Mouse (Mus musculus): ENCODE results near the gene Cacna1c.

Cacna1c gene

DNA sequence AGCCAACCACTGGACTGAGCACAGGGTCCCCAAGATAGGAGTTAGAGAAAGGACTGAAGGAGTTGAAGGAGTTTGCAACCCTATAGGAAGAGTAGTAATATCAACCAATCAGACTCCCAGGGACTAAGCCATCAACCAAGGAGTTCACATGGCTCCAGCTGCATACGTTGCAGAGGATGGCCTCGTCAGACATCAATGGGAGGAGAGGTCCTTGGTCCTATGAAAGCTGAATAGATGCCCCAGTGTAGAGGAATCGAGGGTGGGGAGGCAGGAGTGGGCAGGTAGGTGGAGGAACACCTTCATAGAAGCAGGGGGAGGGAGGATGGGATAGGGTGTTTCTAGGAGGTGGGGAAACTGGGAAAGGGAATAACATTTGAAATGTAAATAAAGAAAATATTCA, 8.7 kb upstream of the Cacna1c start:
- DNase-seq: no peak

DNA sequence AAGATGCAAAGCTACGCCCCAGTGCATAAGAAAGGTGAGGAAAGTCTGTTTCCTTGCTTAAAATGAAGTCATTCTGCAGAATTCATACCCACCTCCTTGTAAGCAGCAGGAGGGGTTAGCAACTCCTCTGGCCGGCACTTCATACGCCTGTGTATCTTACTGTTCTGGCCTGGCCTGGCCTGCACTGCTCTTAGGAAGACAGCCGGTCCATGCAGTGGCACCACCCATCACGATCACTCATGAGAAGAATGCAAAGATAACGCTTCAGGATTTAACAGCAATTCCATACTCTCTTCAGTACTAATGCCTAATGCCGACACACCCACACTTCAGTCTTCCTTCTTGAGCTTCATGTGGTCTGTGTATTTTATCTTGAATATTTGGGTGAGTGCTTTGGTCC, 8.1 kb upstream of the Cacna1c start:
- no peak for DNase-seq

DNA sequence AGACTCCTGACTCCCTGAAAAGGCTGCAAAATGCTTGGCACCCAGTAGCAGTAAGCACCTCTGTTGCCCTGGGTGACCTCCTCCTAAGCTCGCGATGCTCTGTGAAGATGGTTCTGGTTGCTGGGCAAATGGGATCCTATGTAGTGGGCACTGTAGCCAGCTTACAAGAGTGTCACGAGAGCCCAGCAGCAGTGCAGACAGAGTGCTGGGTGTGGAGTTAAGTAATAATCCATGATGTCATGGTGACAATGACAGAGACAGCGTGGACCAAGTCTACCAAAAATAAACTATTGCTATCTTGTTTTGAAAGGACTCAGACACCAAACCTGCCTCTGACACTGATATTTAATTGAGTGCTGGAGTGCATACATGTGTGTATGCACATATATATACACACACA, 5.4 kb upstream of the Cacna1c start:
- no peak for DNase-seq

DNA sequence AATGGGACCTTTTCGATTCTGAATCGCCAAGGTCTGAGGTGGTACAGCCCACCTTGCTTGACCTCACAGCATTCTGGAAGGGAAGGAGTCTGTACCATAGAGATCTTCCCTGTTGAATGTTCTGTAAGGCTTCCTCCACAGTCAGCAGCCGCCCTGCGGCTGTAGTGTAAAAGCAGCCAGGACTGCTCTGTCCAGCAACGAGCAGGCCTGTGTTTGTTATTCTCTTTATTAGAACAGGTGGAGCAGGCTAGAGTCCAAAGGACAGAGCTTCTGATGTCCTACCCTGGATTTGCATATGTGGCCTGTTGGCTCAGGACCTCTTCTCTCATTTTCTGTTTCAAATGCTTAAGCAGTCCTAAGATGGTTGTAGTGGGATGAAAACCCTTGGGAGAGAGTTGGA, 4.1 kb upstream of the Cacna1c start:
- DNase-seq: no peak

DNA sequence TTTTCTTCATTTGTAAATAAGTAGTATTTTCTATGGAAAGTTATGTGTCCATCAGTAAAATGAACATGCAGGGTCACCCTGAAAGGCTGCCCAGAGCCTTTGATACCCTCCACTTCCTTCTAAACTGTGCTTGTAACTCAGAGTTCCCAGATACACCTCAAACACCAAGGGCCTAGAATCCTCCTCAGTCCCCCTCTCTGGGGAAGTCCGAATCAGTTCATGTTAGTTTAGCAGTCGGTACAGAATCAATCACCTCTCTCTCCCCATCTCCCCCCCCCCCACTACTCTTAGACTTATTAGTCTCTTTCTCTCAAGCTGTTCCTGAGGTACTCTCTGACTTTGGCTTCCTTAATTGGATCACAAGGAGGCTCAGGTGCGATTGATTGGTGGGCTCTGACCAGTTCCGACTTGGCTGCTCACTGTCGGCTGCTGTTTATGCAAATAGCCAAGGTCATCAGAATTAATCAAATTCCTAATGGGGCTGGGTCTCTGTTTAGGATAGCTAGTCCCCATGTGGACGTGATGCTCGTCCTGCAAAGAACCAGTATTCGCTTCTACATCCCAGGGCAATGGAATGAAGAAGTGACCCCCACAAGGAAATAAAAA, 3.2 kb upstream of the Cacna1c start:
- no peak for DNase-seq

DNA sequence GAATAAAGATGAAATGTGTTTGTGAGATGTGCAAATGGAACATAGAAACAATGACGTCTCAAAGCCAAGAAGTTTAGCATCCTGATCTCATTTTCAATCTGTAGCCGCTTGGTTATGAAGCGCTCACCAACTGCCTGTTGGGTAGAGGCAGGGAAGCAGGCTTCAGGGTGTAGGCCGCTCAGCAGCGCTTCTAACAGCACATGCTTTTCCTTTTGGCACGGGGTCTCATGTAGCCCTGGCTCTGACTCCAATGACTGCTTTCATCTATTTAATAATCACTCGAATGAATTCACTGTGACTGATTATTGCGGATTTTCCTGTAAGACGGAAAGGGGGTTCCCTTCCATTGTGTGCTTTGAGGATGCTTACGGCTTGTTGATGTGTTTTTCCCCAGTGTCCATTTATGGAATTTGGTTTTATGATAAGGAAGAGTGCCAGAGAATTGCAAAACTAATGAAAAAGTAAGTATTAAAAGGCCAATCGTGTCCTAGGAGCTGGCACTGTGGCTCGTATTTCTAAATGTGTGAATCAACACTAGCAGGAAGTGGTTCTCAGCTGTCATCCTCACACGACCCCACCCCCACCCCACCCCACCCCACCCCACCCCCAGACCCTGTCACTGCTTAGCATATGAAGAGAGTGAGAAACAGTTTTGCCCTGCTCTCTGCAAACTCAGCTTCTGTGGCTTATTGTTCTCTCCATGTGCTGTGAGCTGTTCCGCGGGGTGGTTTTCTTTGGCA, 2.5 kb upstream of the Cacna1c start:
- DNase-seq: peak; percentile 52

DNA sequence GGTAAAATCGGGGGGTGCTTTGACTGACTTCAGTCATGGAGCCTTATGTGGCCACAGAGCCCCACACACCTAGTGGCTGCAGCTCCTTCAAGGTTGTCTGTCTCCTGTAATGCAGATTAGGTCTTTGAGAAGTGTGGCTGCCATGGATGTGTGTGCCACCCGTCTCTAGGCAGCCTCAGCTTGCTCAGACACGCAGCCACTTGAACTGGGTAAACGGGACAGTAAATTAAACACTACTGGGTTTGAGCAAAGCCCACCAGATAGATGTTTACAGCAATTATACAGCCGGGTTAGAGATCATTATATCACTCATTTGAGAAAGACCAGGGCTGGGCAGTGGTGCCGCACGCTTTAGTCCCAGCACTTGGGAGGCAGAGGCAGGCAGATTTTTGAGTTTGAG, 1.6 kb downstream of the Cacna1c start:
- DNase-seq: no peak

DNA sequence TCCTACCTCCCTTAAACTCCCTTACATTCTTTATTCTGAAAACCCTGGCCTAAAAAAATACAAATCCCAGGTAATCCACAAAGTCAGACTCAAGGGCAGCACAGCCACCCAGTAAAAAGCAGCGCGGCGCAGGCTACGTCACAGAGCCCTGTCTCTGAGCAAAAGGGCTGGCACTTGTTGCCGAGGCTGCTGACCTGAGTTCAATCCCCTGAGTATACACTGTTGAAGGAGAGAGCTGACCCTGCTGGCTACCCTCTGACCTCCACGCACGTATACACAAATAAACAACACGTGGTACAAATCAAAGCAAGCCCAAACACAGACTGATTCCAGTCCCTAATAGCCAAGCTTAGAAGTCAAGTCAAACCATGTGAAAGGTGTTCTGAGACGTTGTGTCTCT, 2.1 kb downstream of the Cacna1c start:
- DNase-seq: no peak

DNA sequence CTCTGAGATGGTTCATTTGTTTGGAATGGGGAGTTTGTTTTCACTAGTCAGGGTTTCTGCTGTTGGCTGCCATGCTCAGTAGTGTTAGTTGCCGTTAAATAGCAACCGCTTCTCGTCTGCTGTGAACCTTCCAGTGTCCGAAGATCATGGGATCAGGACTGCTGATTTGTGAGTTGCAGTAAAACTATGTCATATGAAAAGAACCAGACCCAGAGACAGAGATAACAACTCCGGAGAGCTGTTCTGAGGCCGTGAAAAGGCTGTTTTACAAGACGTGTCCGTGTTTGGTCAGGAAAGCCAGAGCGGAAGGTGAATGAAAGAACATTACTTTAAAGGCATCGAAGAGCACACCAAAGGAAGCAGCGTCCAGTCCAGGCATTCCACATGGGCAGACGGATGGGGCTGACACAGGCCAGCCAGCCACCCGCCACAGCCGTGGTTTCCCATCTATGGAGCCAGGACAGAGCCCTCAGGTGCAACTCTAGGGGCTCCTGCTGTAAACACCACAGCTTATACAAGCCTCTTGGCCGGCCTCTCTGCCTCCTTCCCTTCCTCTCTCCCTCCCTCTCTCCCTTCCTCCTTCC, 2.6 kb downstream of the Cacna1c start:
- DNase-seq: no peak

DNA sequence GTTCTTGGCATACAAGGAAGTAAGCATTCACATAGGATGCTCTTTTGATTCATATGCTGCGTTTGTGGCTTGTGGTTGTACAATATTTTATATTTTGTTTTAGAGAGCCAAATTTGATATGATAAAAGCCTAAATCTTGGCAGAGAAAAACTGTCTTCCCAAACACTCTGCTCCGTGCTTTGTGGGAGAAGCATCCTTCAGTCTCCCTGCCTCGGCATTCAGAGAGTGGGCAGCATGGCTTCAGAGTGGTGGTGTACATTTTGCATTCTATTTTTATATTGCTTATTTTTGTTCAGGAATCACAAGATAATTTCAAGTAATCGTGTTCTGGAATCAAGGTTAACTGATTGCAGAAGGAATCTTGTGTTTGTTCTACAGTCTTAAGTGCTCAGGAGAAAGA, 4.7 kb downstream of the Cacna1c start:
- no peak for DNase-seq

DNA sequence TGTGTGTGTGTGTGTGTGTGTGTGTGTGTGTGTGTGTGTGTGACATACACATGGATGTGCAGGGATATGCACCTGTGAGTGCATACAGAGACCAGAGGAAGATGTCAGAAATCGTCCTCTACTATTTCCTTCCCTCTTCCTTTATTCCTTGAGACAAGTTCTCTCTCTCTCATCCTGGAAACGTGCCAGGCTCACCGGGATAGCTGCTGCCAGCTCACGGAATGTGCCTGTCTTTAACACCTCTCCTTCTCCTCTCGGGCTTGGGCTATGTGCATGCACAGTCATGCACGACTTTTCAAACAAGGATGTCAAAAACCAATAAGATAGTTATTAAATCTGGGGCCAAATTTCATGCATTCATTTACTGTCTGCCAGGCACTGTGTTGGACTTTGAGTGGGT, 8.6 kb downstream of the Cacna1c start:
- no peak for DNase-seq

DNA sequence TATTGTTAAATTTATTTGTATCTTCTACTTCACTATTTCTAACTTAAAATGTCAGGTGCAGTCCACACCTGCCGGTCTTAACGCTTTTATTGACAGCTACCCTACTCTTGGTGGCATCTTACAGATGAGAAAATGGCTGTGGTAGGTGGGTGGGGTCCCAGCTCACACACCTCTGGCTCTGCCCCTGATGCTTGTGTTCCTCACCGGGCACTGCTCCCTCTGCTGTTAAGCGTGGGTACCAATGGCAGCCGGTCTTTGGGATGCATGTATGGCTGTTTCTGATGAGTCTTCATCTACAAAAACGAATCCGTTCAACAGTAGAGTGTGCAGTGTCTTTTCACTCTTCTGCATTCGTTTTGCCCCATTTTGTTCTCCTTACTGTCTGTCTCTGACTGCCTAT, 9.6 kb downstream of the Cacna1c start:
- no peak for DNase-seq

DNA sequence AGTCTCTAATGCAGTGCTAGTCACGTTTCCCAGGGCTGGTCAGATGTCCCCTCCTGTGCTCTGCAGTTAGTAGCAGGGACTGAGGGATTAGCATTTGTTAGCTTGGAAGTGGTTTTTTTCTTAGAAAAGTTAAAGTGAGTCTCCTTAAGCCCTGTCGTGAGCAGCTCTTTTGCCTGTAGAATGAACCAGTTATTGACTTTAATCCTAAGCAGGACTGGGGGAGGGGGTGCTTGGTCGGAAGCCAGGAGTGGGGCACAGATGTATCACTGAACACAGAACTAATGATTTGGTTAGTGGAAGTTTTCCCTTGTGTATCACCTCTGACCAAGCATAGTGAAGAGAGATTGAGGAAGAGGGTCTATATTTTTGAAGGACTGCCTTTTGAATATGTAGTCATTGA, 12.4 kb downstream of the Cacna1c start:
- DNase-seq: no peak

DNA sequence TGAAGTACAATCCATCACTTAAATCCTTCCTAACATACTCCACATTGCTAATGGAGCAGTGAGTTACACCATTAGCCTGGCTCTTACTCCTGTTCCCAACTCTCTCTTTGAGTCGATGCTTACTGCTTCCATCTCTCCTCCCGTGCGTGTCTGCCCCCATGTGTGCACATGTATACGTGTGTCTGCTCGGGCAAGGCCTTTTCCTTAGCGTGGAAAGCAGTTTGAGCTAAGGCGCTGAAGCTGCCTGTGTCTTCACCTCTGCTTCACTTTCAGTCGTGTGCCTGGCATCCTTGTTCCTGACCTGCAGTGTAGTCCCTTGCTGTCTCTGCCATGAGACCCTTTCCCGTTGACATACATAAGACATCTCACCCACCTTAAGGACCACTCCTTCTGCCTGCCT, 14.0 kb downstream of the Cacna1c start:
- no peak for DNase-seq

DNA sequence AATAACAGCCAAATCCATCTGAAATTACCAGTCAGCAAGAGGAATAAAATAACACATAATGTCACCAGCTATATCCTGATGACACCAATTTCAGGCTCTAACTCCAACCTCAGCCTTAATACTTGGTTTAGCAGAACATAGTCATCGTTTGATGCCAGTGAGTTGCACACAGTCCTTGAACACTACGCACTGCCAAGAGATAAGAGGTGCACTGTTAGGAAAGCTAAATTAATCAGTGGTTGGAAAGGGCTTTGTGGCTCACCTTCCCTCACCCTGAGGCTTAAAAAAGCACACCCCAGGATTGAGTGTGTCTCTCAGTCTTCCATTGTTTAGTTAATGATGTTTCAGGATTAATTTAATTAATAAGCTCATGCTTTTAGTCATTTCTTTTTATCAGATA, 16.0 kb downstream of the Cacna1c start:
- DNase-seq: no peak

DNA sequence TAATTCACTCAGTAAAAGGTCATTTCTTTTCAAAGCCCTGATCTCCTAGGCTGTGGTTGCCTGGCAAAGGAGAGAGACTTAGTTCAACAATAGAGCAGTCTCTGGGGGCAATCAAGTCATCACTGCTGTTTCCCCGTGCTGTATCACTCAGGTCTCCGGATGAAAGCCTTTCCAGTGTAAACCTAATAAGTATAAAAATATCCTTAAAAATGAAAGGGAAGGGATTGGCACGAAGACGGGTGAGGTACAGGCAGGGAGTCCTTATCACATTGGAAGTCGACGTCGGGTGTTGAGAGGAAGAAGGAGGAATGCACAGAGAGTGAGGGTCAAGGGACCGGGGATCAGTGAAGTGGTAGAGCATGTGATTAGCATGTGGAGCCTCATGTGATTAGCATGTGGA, 19.1 kb downstream of the Cacna1c start:
- no peak for DNase-seq

DNA sequence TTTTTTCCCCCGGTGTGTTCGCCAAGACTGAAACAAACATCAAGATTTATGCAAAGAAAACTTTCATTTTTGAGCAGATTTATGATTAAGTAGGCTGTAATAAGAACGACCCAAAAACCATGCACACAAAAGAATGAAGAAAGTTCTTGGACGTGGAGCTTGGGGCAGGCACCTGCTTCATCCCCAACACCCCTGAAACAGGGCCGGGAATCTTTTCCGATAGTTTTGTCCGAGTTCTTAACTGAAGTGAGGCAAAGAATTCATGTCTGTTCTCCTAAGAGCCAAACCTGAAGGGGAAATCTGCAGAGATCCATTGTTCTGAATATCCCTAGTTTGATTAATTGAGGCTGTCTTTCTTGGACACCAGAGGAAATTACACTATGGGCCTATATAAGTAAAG, 20.1 kb downstream of the Cacna1c start:
- DNase-seq: no peak

DNA sequence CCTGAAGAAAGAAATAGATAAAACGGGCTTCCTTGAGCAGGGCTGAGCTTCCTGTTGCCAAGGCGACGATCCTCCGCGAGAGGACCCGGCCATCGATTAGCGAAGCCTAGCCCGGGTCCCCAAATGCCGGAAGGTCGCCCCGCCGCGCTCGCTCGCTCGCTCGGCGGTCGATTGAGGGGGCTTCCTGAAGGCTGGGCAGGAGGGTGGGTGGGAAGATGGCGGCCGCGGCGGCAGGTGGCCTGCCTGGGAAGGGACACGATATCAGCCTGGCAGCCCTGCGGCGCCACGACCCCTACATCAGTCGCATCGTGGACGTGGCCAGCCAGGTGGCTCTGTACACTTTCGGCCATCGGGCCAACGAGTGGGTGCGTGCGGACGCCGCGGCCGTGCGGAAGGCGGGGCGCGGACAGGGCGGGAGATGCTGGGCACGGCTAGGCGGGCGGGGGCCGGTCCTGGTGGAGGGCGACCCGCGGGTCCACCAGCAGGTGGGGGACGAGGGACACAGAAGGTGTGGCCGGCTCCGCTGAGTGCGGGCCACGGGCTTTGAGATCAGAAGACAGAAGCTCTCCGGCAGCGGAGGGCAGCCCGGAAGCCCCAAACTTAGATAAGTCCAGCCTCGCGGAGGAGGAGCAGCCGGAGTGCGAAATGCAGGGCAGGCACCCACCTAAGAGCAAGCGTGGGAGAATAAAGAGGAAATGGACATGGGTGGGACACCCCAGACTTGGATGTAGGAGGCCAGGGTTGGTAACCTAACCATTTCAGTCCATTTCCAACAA, 21.0 kb downstream of the Cacna1c start, which contains the start of gene Dcp1b:
Dcp1b (plus strand) TSS at position 176 of the 776 bp plus-strand sequence.
- DNase-seq: peak; percentile 89

DNA sequence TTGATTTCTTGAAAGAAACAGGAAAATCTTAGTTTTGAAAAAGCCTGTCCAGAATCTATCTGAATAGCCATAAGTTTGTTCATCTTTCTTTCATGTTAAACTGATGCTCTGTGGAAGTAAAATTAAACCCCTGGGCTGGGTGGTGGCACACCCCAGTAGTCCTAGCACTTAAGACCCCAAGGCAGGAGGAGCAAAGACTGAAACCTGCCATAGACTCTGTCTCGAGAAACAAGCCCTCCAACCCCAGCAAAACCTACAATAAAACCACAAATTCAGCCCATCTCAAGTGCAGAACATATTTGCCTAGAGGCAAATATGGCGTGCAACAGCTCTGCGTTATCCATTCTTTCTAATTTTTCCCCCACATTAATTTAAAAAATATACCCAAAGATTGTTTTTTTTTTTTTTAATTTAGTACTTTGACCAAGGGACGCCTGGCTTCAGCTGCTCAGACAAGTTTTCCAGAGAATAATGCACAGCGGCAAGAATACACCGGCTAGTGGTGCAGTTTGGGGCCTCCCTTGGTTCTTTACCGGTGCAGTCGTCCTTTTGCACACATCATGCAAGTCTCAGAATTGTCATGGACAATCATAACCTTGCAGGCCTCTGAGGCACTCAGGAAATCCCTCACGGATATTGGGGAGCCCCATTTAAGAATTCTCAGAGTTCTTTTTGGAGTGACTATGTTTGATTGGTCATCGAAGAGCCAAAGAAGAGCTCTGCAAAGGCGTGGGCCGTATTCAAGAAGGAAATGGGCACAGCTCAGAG, 21.7 kb downstream of the Cacna1c start:
- no peak for DNase-seq

DNA sequence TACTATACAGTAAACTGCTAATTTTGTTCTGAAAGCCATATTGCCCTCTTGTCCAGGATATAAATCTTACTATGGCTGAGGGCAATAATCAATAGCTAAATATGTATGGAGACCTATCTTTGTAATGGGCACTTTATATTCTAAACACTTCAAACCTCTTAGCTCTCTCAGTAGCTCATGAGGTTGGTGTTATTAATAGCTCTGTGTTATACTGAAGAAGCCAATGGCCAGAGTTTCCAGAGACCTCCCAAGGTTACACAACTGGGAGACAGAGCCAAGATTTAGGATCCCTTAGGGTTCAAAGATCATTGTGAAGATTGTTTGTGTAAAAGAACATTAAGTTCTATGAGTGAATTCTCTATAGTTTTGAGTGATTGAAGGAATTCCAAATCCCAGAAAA, 30.5 kb downstream of the Cacna1c start:
- DNase-seq: no peak

DNA sequence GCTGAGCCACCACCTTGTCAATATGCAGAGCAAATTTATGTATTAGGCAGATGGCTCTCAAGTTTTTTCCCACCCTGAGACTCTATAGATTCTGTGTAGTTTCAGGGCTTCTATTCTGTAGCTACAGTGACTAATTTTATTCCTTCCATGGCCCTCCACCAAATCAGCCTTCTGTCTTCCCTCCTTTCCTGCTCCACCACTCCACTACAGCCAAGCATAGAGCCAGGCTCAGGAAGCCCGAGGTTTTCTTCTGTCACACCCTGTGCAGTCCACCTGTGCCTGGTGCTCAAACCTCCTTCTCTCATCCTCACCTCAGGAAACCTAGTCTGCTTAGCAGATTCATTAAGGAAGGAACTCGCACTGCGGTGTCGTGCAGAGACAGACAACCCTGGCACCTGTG, 51.1 kb downstream of the Cacna1c start:
- DNase-seq: no peak

DNA sequence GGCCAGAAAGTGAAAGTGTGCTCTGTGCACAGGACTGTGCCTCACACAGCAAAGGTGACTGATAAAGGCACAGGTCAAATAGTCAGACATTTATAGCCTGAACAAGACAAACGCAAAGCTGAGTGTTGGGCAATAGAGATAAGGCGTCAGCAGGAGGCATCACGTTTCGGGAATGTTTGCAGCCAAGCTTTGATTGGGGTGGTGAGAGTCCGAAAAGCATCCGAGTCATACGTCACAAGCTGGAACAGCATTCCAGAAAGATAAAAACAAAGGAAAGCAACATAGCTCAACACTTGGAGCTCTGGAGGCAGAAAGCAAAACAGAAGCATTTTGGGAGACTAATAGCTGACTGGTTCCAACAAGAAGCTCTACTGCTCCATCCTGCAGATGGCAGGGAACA, 56.7 kb downstream of the Cacna1c start:
- DNase-seq: no peak

DNA sequence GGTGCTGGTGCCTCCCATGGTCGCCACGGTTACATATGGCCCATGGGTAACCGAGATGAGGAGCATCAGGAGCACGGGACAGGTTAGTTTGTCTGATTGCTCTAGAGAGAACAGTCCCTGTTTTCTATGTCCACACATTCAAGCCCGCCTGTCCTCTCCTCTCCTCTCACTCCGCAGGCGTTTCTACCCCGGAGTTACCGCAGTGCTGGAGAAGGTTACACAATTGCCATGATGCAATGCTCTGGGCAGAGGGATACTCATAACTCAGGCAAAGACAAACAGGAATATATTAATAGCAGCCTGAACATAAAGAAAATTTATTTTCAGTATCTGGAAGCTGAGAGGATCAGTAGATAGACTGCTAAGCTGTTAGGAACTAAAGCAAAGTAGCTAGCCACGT, 58.5 kb downstream of the Cacna1c start:
- no peak for DNase-seq
